Mouse (Mus musculus) E14TG2a.4 (cell line): ENCODE measurements around the gene Tmem95.
A peak's percentile ranks its signal among the peaks of the same experiment; 100 is the strongest.

Experiments used
- H3K27me3 ChIP-seq: 2 replicates; pipeline ENCODE4 v1.6.1; 2014; ENCODE audit warnings: low read length, control low read depth; ENCODE audit not compliant: insufficient read depth
- H3K36me3 ChIP-seq: 2 replicates; pipeline ENCODE4 v1.6.1; 2014; ENCODE audit warnings: low read length, control low read depth; ENCODE audit not compliant: insufficient read depth
- H3K4me1 ChIP-seq: replicated peaks from 2 replicates; pipeline ENCODE4 v1.6.1; 2014; ENCODE audit warnings: low read depth, low read length, control low read depth
- H3K4me3 ChIP-seq: replicated peaks from 2 replicates; pipeline ENCODE4 v1.5.1; 2014; ENCODE audit warnings: mild to moderate bottlenecking, low read length
- H3K9me3 ChIP-seq: 2 replicates; pipeline ENCODE4 v1.6.1; 2014; ENCODE audit warnings: low read length, control low read depth
- CTCF ChIP-seq: conservative IDR thresholded peaks from 2 replicates; pipeline ENCODE4 v1.5.1; 2014; ENCODE audit warnings: low read length
- NANOG ChIP-seq: IDR thresholded peaks from 2 replicates; pipeline ENCODE4 v1.6.1; 2014; ENCODE audit warnings: borderline replicate concordance, low read length, mixed read lengths
- POU5F1 ChIP-seq: IDR thresholded peaks from 2 replicates; pipeline ENCODE4 v1.6.1; 2014; ENCODE audit warnings: low read length, borderline replicate concordance

The Tmem95 gene

GRCm38 (mm10) chr11:69835966-69836335 is 41.9 kb downstream of the Tmem95 start:
- H3K36me3 ChIP-seq = peaks cover 21% of the 10 kb centered on the region
- H3K4me1 ChIP-seq = peaks cover 51% of the 10 kb centered on the region
- no peak for TF ChIP-seq CTCF
- TF ChIP-seq POU5F1 = no peak
- TF ChIP-seq NANOG = no peak
- H3K4me3 ChIP-seq = 0 out of 2 replicates have a peak overlapping the region, but pooled peaks have one; percentile 29
- no peaks in the 10 kb centered on the region for H3K9me3 ChIP-seq
- H3K27me3 ChIP-seq = peaks cover 58% of the 10 kb centered on the region

- 0 out of 2 replicates have a peak overlapping the region, but pooled peaks have one; percentile 29 for H3K4me3 ChIP-seq
These were observed 42.4 kb downstream of the Tmem95 start for GRCm38 (mm10) chr11:69835326-69835965.

GRCm38 (mm10) chr11:69834001-69834549 is 43.7 kb downstream of the Tmem95 start:
- peaks cover 58% of the 10 kb centered on the region for H3K27me3 ChIP-seq
- no peak for TF ChIP-seq CTCF
- peak overlapping the region; percentile 81 for H3K4me3 ChIP-seq
- H3K4me1 ChIP-seq = peaks cover 61% of the 10 kb centered on the region
- peaks cover 8% of the 10 kb centered on the region for H3K36me3 ChIP-seq
- no peaks in the 10 kb centered on the region for H3K9me3 ChIP-seq

More at GRCm38 (mm10) chr11:69835326-69835965, 42.4 kb downstream of the Tmem95 start:
- Histone ChIP-seq H3K9me3 (no peaks in the 10 kb centered on the region), H3K4me1 (peaks cover 56% of the 10 kb centered on the region), H3K27me3 (peaks cover 58% of the 10 kb centered on the region), H3K36me3 (peaks cover 19% of the 10 kb centered on the region)
- no peak for TF ChIP-seq NANOG
- TF ChIP-seq CTCF = no peak
- TF ChIP-seq POU5F1 = no peak

- Histone ChIP-seq H3K27me3 (peaks cover 58% of the 10 kb centered on the region), H3K4me1 (peaks cover 62% of the 10 kb centered on the region), H3K9me3 (no peaks in the 10 kb centered on the region), H3K4me3 (peak overlapping the region; percentile 81), H3K36me3 (peaks cover 8% of the 10 kb centered on the region)
- no peak for TF ChIP-seq CTCF
- TF ChIP-seq NANOG = no peak
These were observed 44.3 kb downstream of the Tmem95 start for GRCm38 (mm10) chr11:69833554-69833953.

- H3K9me3 ChIP-seq = peaks cover 11% of the 10 kb centered on the region; the same call in 1 of the 2 replicates
- H3K4me3 ChIP-seq = no peak overlapping the region
- TF ChIP-seq NANOG (no peak), POU5F1 (no peak), CTCF (no peak)
- peaks cover 36% of the 10 kb centered on the region for H3K27me3 ChIP-seq
- H3K36me3 ChIP-seq = peaks cover 38% of the 10 kb centered on the region
- H3K4me1 ChIP-seq = peaks cover 62% of the 10 kb centered on the region
These were observed 49.0 kb downstream of the Tmem95 start for GRCm38 (mm10) chr11:69828832-69829231.
